Comparison of ENCODE assay signal across 8 mouse cellular contexts in genomic region chr9:59487331-59487730, GRCm38 (mm10). TPM values are rescaled to one million over a fixed set of nuclear protein-coding genes. Genes with fewer than 3 reads are reported as not detected.
DNase-seq lines count a peak whose midpoint lies in the region; ATAC-seq lines count a peak whose summit lies in the region.

No protein-coding gene starts in this region.

- H3K4me2 ChIP-seq in neural tube, embryonic 11.5 days (ENCODE audit: low read depth) = peak overlapping the region; percentile 69
- peak overlapping the region; percentile 80 for H3K4me2 ChIP-seq in limb, embryonic 11.5 days (ENCODE audit: low read depth, severe bottlenecking)
- H3K4me2 ChIP-seq in stomach, embryonic 15.5 days = peak overlapping the region; percentile 69

- H3K4me1 ChIP-seq in neural tube, embryonic 11.5 days (ENCODE audit: control insufficient read depth, insufficient read depth, low read length) = peaks cover 5% of the 10 kb centered on the region; the same call in 1 of the 2 replicates
- H3K4me1 ChIP-seq in limb, embryonic 11.5 days (ENCODE audit: control insufficient read depth, insufficient read depth, low read length) = no peaks in the 10 kb centered on the region
- H3K4me1 ChIP-seq in stomach, embryonic 15.5 days = no peaks in the 10 kb centered on the region

- DNase-seq in adrenal gland, postnatal 14 days = peak; percentile 40
- no peak for DNase-seq in adrenal gland, adult 18-20 months (ENCODE audit: low spot score in 2 of 2)
- DNase-seq in neural tube, embryonic 11.5 days (ENCODE audit: low spot score) = no peak
- no peak for DNase-seq in neural tube, embryonic 10.5 days (ENCODE audit: extremely low spot score, low spot score)
- DNase-seq in limb, embryonic 11.5 days (ENCODE audit: low spot score) = no peak
- no peak for DNase-seq in cerebellum, adult 11 months
- DNase-seq in kidney, postnatal 25 days = no peak

- H3K27me3 ChIP-seq in neural tube, embryonic 11.5 days (ENCODE audit: control insufficient read depth, insufficient read depth, low read length) = no peaks in the 10 kb centered on the region
- H3K27me3 ChIP-seq in limb, embryonic 11.5 days (ENCODE audit: control insufficient read depth, insufficient read depth, low read length) = no peaks in the 10 kb centered on the region
- H3K27me3 ChIP-seq in stomach, embryonic 15.5 days (replicated peaks) = no peaks in the 10 kb centered on the region

- no peak overlapping the region; the same call in 1 of the 2 replicates for H3K9ac ChIP-seq in neural tube, embryonic 11.5 days (ENCODE audit: low read length)
- peak overlapping the region; percentile 99 for H3K9ac ChIP-seq in limb, embryonic 11.5 days (ENCODE audit: low read length)
- H3K9ac ChIP-seq in stomach, embryonic 15.5 days = peak overlapping the region; percentile 81; the same call in 1 of the 2 replicates

- H3K27ac ChIP-seq in neural tube, embryonic 11.5 days (ENCODE audit: low read depth, low read length) = no peak overlapping the region
- no peak overlapping the region for H3K27ac ChIP-seq in limb, embryonic 11.5 days (replicated peaks; ENCODE audit: low read depth, low read length)
- H3K27ac ChIP-seq in stomach, embryonic 15.5 days = peak overlapping the region; percentile 99

- ATAC-seq in neural tube, embryonic 11.5 days (ENCODE audit: insufficient read depth, low FRiP score, low TSS enrichment) = no peak
- no peak for ATAC-seq in limb, embryonic 11.5 days (ENCODE audit: insufficient number of reproducible peaks, low FRiP score, low TSS enrichment, low read depth)
- no peak for ATAC-seq in stomach, embryonic 15.5 days (ENCODE audit: insufficient read depth, low FRiP score, low read depth)

- H3K4me3 ChIP-seq in neural tube, embryonic 11.5 days (ENCODE audit: low read depth, low read length) = peak overlapping the region; percentile 99
- peak overlapping the region; percentile 99 for H3K4me3 ChIP-seq in limb, embryonic 11.5 days (ENCODE audit: low read depth, low read length)
- H3K4me3 ChIP-seq in stomach, embryonic 15.5 days (replicated peaks) = peak overlapping the region; percentile 89

- H3K9me3 ChIP-seq in neural tube, embryonic 11.5 days (ENCODE audit: control insufficient read depth, low read length) = no peaks in the 10 kb centered on the region
- no peaks in the 10 kb centered on the region for H3K9me3 ChIP-seq in limb, embryonic 11.5 days (ENCODE audit: control insufficient read depth, low read length)
- H3K9me3 ChIP-seq in stomach, embryonic 15.5 days = no peaks in the 10 kb centered on the region

- no peaks in the 10 kb centered on the region for H3K36me3 ChIP-seq in neural tube, embryonic 11.5 days (ENCODE audit: control insufficient read depth, insufficient read depth, low read length)
- H3K36me3 ChIP-seq in limb, embryonic 11.5 days (ENCODE audit: control insufficient read depth, insufficient read depth, low read length) = no peaks in the 10 kb centered on the region
- H3K36me3 ChIP-seq in stomach, embryonic 15.5 days = no peaks in the 10 kb centered on the region

RNA-seq across cellular contexts. Expression of gene Arih1, which starts 0.9 kb away (rescaled TPM):
- total RNA-seq in adrenal gland, postnatal 14 days (2021) = 94.2 and 107 TPM in 2 replicates
- 100 to 1,000 TPM; 113 to 143 TPM for total RNA-seq in adrenal gland, adult 18-20 months (2021)
- 18.5 and 22.1 TPM in 2 replicates for polyA plus RNA-seq in neural tube, embryonic 11.5 days (2014; fragmentation: Nextera tagmentation; extraction: Ambion mirVana)
- polyA plus RNA-seq in limb, embryonic 11.5 days (2014; fragmentation: Nextera tagmentation; extraction: Ambion mirVana) = 20.3 and 21.2 TPM in 2 replicates
- polyA plus RNA-seq in stomach, embryonic 15.5 days (2015; fragmentation: Nextera tagmentation; extraction: Ambion mirVana) = 12.7 and 15.7 TPM in 2 replicates

RNA-seq across cellular contexts. Expression of gene Hexa, which starts 52.0 kb away (rescaled TPM):
- 81.3 and 83.2 TPM in 2 replicates for total RNA-seq in adrenal gland, postnatal 14 days (2021)
- total RNA-seq in adrenal gland, adult 18-20 months (2021) = 100 to 1,000 TPM; 110 to 154 TPM
- polyA plus RNA-seq in neural tube, embryonic 11.5 days (2014; fragmentation: Nextera tagmentation; extraction: Ambion mirVana) = 43.2 and 49.9 TPM in 2 replicates
- polyA plus RNA-seq in limb, embryonic 11.5 days (2014; fragmentation: Nextera tagmentation; extraction: Ambion mirVana) = 47.1 and 49.5 TPM in 2 replicates
- polyA plus RNA-seq in stomach, embryonic 15.5 days (2015; fragmentation: Nextera tagmentation; extraction: Ambion mirVana) = 75.4 and 77.4 TPM in 2 replicates

RNA-seq across cellular contexts. Expression of gene Tmem202, which starts 52.3 kb away (rescaled TPM):
- total RNA-seq in adrenal gland, postnatal 14 days (2021) = 0.82 and 1.7 TPM in 2 replicates
- total RNA-seq in adrenal gland, adult 18-20 months (2021) = 1 to 10 TPM; 2.9 to 3.1 TPM
- polyA plus RNA-seq in neural tube, embryonic 11.5 days (2014; fragmentation: Nextera tagmentation; extraction: Ambion mirVana) = not detected in 2 replicates
- 0.13 and 0.28 TPM in 2 replicates for polyA plus RNA-seq in limb, embryonic 11.5 days (2014; fragmentation: Nextera tagmentation; extraction: Ambion mirVana)
- not detected in 2 replicates for polyA plus RNA-seq in stomach, embryonic 15.5 days (2015; fragmentation: Nextera tagmentation; extraction: Ambion mirVana)
